Mouse (Mus musculus) myocyte (in vitro differentiated cells): ENCODE measurements at regions not wholly inside any gene's neighbourhood (a gene's known extent, or its start where the extent isn't known, plus 50 kb on each side); places are given as distances from the start of the nearest gene placed in this dataset.

Source experiments
- CEBPB ChIP-seq: IDR thresholded peaks from 2 replicates; pipeline ENCODE4 v1.6.1; 2011; ENCODE audit warnings: mild to moderate bottlenecking, moderate library complexity; ENCODE audit not compliant: poor library complexity, insufficient read depth, severe bottlenecking
- E2F4 ChIP-seq: IDR thresholded peaks from one replicate; pipeline ENCODE4 v1.6.1; 2011; ENCODE audit warnings: mild to moderate bottlenecking, control low read depth, moderate library complexity; ENCODE audit not compliant: insufficient read depth
- MAX ChIP-seq: IDR thresholded peaks from one replicate; pipeline ENCODE4 v1.6.1; 2011; ENCODE audit warnings: low read depth, mild to moderate bottlenecking, control low read depth
- MYOD1 ChIP-seq, 3 experiments: IDR thresholded peaks; one replicate each; pipeline ENCODE4 v1.6.1; 2011; ENCODE audit warnings: control low read depth in 2 of 3, low read depth in 2 of 3, mild to moderate bottlenecking in 2 of 3, moderate library complexity in 1 of 3; ENCODE audit not compliant: insufficient read length in 2 of 3, control insufficient read depth in 1 of 3
- MYOG ChIP-seq, 3 experiments: IDR thresholded peaks; one replicate each; pipeline ENCODE4 v1.6.1; 2011; ENCODE audit warnings: control low read depth in 2 of 3, low read depth in 2 of 3, mild to moderate bottlenecking in 2 of 3; ENCODE audit not compliant: insufficient read length in 2 of 3, control insufficient read depth in 1 of 3, insufficient read depth in 1 of 3
- POLR2A ChIP-seq: IDR thresholded peaks from one replicate; pipeline ENCODE4 v1.6.1; 2011; ENCODE audit warnings: low read depth, mild to moderate bottlenecking, control low read depth, moderate library complexity; ENCODE audit not compliant: insufficient read length
- REST ChIP-seq: IDR thresholded peaks from one replicate; pipeline ENCODE4 v1.6.1; 2011; ENCODE audit warnings: mild to moderate bottlenecking, control low read depth, moderate library complexity; ENCODE audit not compliant: insufficient read depth, insufficient read length
- SRF ChIP-seq: IDR thresholded peaks from one replicate; pipeline ENCODE4 v1.6.1; 2011; ENCODE audit warnings: low read depth; ENCODE audit not compliant: control insufficient read depth, insufficient read length
- TCF12 ChIP-seq: IDR thresholded peaks from one replicate; pipeline ENCODE4 v1.6.1; 2011; ENCODE audit warnings: mild to moderate bottlenecking, control low read depth; ENCODE audit not compliant: poor library complexity, insufficient read depth, severe bottlenecking
- USF1 ChIP-seq: IDR thresholded peaks from one replicate; pipeline ENCODE4 v1.6.1; 2011; ENCODE audit warnings: low read depth, mild to moderate bottlenecking, control low read depth, moderate library complexity

- TF ChIP-seq MYOG (IDR thresholded peaks at IDR 0.05; ENCODE audit: control insufficient read depth in 1 of 3, insufficient read depth in 1 of 3, insufficient read length in 2 of 3, low read depth in 2 of 3) = no peak
- no peak for TF ChIP-seq SRF
- TF ChIP-seq TCF12 = no peak
- no peak for TF ChIP-seq E2F4
- TF ChIP-seq POLR2A = no peak
- no peak for TF ChIP-seq CEBPB
- TF ChIP-seq USF1 = no peak
- TF ChIP-seq MAX = no peak
- TF ChIP-seq REST = no peak
- TF ChIP-seq MYOD1 (IDR thresholded peaks at IDR 0.05; ENCODE audit: control insufficient read depth in 1 of 3, insufficient read length in 2 of 3, low read depth in 2 of 3) = no peak
Measured at GRCm38 (mm10) chr17:47139171-47139617, 128.8 kb upstream of the Ubr2 start.
